Comparison of ENCODE assay signal across 12 mouse cellular contexts in the genomic region with DNA sequence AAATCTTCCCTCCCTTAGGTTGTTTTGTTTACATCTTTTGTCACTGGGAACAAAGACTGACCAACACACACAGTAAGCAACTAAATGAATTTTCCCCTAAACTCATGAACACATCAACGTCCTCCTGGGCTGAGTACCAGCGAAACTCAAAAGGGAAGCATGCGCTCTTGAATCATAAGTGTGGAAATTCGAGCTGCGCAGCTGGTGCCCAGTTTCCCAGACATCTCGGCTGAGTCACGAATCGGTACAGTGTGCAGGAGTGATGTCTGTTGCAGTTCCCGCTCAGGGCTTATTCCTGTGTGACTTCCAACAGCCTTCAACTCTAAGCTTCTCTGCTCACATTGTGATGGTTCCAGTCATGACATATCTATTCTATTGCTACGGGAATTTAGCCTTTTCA.
DNase-seq lines count a peak whose midpoint lies in the region; ATAC-seq lines count a peak whose summit lies in the region.
"Had no signal": no experiment of that assay in that cellular context is flagged by ENCODE, and none has a peak within 500 bp of the region (broad histone marks: within the 10 kb centered on the region; RNA-seq: fewer than 3 reads in every experiment).

No protein-coding gene starts in this region.

- intact Hi-C loops in left cerebral cortex, postnatal 25 days (cut with DNase I), result no loop called here

- no peaks in the 10 kb centered on the region for H3K36me3 ChIP-seq in embryonic facial prominence, embryonic 11.5 days (replicated peaks; ENCODE audit: control insufficient read depth, insufficient read depth, low read depth, low read length)
- no peaks in the 10 kb centered on the region for H3K36me3 ChIP-seq in embryonic facial prominence, embryonic 10.5 days (replicated peaks)
- no peaks in the 10 kb centered on the region for H3K36me3 ChIP-seq in kidney, embryonic 16.5 days (ENCODE audit: insufficient read depth, low read length)
- H3K36me3 ChIP-seq: G1E had no signal

- no peaks in the 10 kb centered on the region for H3K27me3 ChIP-seq in embryonic facial prominence, embryonic 11.5 days (ENCODE audit: control insufficient read depth, insufficient read depth, low read length)
- no peaks in the 10 kb centered on the region for H3K27me3 ChIP-seq in embryonic facial prominence, embryonic 10.5 days (replicated peaks; ENCODE audit: low read depth, poor library complexity, severe bottlenecking)
- no peaks in the 10 kb centered on the region for H3K27me3 ChIP-seq in kidney, embryonic 16.5 days (ENCODE audit: insufficient read depth, low read length)

- no peak overlapping the region for H3K27ac ChIP-seq in embryonic facial prominence, embryonic 11.5 days (replicated peaks; ENCODE audit: low read depth, low read length)
- no peak overlapping the region for H3K27ac ChIP-seq in embryonic facial prominence, embryonic 10.5 days (replicated peaks)
- no peak overlapping the region for H3K27ac ChIP-seq in kidney, embryonic 16.5 days (ENCODE audit: low read length)
- H3K27ac ChIP-seq: liver, embryonic 14.5 days had no signal

- no peaks in the 10 kb centered on the region for H3K9me3 ChIP-seq in embryonic facial prominence, embryonic 11.5 days (replicated peaks; ENCODE audit: control insufficient read depth, low read length)
- H3K9me3 ChIP-seq in embryonic facial prominence, embryonic 10.5 days, result no peaks in the 10 kb centered on the region
- no peaks in the 10 kb centered on the region for H3K9me3 ChIP-seq in kidney, embryonic 16.5 days (ENCODE audit: low read length)

- peak; percentile 37 for DNase-seq in embryonic facial prominence, embryonic 11.5 days (ENCODE audit: low spot score)
- no peak for DNase-seq in embryonic facial prominence, embryonic 10.5 days (ENCODE audit: low spot score)
- peak; percentile 91 for DNase-seq in brain, adult 2 months (ENCODE audit: low read depth, low spot score)
- peak; percentile 68 to 80 for DNase-seq in layer of hippocampus, adult 18-20 months (ENCODE audit: low spot score in 2 of 2)
- peak; percentile 56 to 93 for DNase-seq in left cerebral cortex, postnatal 25 days (ENCODE audit: low spot score in 2 of 2)
- no peak for DNase-seq in kidney, postnatal 25 days
- DNase-seq in natural killer cell, adult 2 months (ENCODE audit: low spot score in 2 of 2), result no peak
- DNase-seq: cerebellum, postnatal 25 days; spleen, adult 18-20 months had no signal

- no peak overlapping the region for H3K4me2 ChIP-seq in embryonic facial prominence, embryonic 11.5 days (ENCODE audit: low read depth, low read length)
- H3K4me2 ChIP-seq in kidney, embryonic 16.5 days (replicated peaks; ENCODE audit: low read depth, low read length), result no peak overlapping the region

- ATAC-seq in embryonic facial prominence, embryonic 11.5 days (replicated peaks; ENCODE audit: insufficient number of reproducible peaks, low FRiP score, low TSS enrichment, low read depth), result no peak
- no peak for ATAC-seq in kidney, embryonic 16.5 days (ENCODE audit: low FRiP score, low TSS enrichment)

- WGBS in embryonic facial prominence, embryonic 11.5 days, result 63% methylated on average over 10 of the region's 10 CpGs
- 76% methylated on average over 10 of the region's 10 CpGs for WGBS in embryonic facial prominence, embryonic 10.5 days
- 58% methylated on average over 10 of the region's 10 CpGs for WGBS in kidney, embryonic 16.5 days

- H3K9ac ChIP-seq in embryonic facial prominence, embryonic 11.5 days (replicated peaks; ENCODE audit: low read length), result no peak overlapping the region
- no peak overlapping the region for H3K9ac ChIP-seq in kidney, embryonic 16.5 days (replicated peaks; ENCODE audit: low read length)
- H3K9ac ChIP-seq: liver, embryonic 14.5 days had no signal

- no peak overlapping the region for H3K4me3 ChIP-seq in embryonic facial prominence, embryonic 11.5 days (ENCODE audit: low read depth, low read length)
- H3K4me3 ChIP-seq in embryonic facial prominence, embryonic 10.5 days, result no peak overlapping the region
- H3K4me3 ChIP-seq in kidney, embryonic 16.5 days (ENCODE audit: low read length), result no peak overlapping the region

- no peaks in the 10 kb centered on the region for H3K4me1 ChIP-seq in embryonic facial prominence, embryonic 11.5 days (ENCODE audit: control insufficient read depth, insufficient read depth, low read length)
- H3K4me1 ChIP-seq in embryonic facial prominence, embryonic 10.5 days, result peaks cover 12% of the 10 kb centered on the region
- no peaks in the 10 kb centered on the region for H3K4me1 ChIP-seq in kidney, embryonic 16.5 days (ENCODE audit: insufficient read depth, low read length)

Comparison
In these comparisons a context has a peak if more than half of its experiments do, and no peak if none do; other contexts are left out.
1. DNase-seq: peak in embryonic facial prominence, embryonic 11.5 days (single experiment), brain, adult 2 months (single experiment), layer of hippocampus, adult 18-20 months (2 of 2) and left cerebral cortex, postnatal 25 days (2 of 2); none in embryonic facial prominence, embryonic 10.5 days (single experiment), kidney, postnatal 25 days (0 of 2) and natural killer cell, adult 2 months (0 of 2).